Mouse (Mus musculus) T-helper 17 cell (primary cell): ENCODE measurements at regions not wholly inside any gene's neighbourhood (a gene's known extent, or its start where the extent isn't known, plus 50 kb on each side); places are given as distances from the start of the nearest gene placed in this dataset.

Experiments
- in situ Hi-C, 2 experiments: fragments of 300-600 bp; cut with MboI, MseI; formaldehyde crosslinking; loops; 1 replicate in 1 of 2; 2 replicates in 1 of 2; pipeline ENCODE4 v1.15.1; 2025; ENCODE audit warnings: high pct_unique_total_duplicates in 2 of 2

DNA sequence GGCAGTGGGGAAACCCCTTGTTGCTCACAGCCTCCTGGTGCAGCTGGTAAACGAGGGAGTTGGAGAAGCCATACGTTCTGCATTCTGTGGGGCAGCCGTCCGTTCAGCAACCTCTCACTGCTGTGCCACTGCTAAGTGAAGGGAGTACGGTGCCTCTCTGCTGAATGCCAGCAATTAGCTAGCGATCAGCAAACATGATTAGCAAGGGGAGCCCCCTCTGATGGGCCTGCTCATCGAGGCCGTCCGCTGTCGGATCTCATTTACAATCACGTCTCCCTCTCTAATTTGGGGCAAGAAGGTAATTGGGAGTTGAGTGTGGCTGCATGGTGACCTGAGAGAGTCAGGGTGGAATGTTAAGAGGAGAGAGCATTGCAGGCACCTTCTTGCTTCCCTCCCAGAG lies 266.7 kb upstream of the Kcnab2 start:
- in situ Hi-C loops: no loop called here

DNA sequence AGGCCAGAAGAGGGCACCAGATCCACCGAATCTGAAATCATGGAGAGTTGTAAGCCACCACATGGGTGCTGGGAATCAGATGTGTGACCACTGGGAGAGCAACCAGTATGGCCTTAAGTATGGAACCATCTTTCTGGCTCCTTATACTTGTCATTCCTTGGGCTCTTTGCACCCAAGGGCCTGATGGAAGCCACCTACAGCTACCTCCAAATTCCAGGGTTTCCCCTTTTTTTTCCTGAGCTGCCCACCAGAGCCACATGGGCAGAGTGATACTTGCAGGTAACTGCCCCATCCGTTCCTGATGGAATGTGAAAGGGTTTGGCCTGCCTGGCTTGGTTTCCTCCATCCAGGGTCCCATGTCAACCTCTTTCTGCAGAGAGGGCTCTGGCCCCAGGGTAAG lies 255.3 kb upstream of the Kcnab2 start:
- in situ Hi-C loops: no loop called here

DNA sequence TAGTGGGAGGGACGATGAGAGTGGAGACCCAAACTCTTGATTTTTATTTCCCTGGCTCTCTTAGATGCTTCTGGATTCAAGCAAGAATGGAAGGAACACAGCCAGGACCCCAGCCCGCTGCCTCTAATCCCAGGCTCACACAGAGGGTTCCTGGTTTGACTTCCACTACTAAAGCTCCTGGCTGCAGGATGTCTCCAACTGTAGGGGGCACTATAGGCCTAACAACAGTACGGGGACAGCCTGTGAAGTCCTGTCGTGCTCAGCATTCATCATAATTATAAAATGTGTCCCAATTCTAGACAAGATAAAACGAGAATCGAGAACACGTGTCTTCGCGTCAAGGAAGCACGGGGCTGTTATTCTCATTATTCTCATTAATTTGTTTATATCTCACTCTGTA lies 254.3 kb upstream of the Kcnab2 start:
- in situ Hi-C loops: no loop called here

DNA sequence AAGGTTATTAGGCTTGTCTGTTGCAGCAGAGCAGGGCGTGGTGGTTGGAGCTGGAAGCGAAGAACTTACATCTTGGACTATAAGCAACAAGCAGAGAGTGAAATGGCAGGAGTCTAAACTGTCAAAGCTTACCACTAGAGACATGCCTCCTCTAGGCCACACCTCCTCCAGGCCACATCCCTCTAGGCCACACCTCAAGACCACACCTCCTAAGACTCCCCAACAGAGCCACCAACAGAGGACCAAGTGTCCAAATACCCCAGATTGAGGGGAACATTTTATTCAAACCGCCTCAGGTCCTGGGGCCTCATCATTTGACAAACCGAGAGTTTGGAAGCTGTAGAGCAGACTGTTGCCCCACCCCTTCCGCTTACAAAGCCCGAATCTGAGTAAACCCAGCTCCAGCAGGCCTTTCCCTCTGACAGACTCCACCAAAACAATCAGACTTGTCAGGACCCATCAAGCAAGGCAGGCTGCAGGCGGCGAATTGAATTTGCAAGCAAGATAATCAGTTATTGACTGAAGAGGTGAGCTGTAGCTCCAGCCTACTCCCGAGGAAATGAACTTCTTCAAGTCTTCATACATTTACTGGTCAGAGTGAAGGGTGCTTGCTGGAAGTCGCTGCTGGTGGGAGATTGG lies 253.5 kb upstream of the Kcnab2 start:
- in situ Hi-C loops: no loop called here

DNA sequence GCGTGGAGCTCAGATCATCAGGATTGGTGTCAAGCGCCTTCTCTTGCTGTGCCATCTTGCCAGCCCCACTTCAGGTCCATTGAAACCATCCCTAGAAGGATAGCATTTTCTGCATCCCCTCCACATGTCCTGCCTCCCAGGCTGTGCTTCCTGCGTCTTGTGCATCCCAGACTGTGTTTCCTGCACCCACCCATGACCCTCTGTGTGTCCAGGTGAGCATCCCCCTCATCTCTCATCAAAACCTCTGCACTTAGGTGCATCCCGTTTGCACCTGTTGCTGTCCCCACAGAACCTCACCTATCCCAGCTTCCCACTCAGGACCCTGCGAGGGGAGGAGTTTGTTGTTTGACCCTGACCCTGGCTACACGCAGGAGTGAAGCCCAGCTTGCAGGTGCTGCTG lies 251.8 kb upstream of the Kcnab2 start:
- in situ Hi-C loops: no loop called here

DNA sequence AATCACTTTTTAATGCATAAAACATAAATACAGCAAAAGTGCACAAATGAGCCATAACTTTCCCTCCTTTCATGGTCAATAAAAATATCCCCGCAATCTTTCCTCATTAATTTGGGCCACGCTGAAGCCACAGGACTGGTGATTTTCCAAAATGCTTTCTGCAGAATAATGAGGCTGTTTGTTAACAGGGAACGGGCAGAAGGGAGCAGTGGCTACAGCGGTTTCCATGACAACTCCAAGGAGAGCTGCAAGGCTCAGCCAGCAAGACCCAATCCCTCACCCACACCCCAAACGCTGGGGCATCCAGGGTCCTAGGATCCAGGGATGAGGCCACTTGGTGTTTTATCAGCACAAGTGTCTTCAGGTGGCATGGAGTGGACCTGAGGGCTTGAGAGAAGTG lies 248.2 kb upstream of the Kcnab2 start:
- in situ Hi-C loops: no loop called here

DNA sequence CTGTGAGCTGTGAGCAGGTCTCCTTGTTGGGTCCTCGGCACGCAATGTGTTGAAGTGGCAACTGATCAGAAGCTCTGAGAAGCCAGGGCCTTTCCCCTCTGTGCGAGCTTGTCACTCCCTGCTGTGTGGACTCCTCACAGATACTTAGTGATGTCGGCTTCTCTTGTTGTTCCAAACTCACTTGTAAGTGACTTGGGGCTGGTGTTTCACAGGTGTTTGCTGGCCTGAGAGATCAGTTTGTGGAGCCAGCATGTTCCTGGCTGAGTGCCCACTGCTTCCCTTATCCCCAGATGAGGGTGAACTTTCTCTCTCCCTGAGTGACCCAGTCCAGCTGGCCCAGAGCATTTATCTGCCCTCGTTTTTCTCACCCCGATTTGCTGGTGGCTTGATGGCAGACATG lies 247.8 kb upstream of the Kcnab2 start:
- in situ Hi-C loops: no loop called here

DNA sequence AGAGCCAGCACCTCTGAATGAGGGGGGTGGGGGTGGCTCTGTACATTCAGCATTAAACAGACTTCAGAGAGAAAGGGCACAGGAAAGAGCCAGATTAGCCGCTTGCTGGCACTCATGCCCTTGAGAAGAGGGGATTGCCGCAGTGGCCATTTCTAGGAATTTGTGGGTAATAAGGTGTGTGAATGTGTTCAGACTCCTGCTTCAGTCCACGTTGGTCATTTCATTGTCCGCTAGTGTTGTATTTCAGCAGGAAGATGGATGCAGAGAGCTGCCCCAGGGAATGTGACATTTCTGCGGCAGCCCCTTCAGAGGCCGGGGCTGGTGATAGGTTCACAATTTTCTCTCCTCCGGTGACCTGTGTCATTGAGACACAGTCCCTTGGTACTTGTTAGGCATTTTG lies 247.1 kb upstream of the Kcnab2 start:
- in situ Hi-C loops: no loop called here

DNA sequence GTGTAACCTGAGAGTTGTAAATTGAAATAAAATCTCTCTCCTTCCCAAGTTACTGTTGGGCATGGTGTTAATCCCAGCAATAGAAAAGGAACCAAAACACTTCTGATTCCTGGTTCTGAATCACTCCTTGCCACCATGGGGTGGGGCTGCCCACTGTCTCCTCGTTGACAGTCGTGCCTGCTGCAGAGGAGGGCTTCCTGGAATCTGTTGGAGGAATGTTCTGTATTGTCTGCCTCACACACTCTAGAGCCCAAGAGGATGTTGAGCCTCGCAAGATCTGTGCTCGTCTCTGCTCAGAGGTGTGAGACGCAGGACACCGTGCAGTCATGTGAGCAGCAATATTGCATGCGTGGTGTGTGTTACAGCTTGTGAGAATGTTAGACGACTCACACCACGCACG lies 246.4 kb upstream of the Kcnab2 start:
- in situ Hi-C loops: no loop called here

DNA sequence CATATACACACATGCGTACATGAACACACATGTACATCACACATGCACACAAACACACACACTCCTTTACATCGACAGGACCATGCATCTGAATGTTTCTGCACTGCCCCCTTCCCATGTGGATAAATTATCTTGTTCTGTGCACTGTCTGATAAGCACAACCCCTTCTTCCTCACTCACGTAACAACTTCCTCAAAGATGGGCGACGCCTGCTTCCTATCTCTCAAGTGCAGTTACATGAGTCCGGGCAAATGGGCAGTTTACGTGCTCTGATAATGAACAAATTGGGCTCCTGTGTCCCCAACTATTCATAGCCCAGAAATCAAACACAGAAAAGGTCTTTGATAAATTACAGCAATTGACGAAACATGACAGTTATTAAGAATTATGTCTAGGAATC lies 242.9 kb upstream of the Kcnab2 start:
- in situ Hi-C loops: no loop called here

DNA sequence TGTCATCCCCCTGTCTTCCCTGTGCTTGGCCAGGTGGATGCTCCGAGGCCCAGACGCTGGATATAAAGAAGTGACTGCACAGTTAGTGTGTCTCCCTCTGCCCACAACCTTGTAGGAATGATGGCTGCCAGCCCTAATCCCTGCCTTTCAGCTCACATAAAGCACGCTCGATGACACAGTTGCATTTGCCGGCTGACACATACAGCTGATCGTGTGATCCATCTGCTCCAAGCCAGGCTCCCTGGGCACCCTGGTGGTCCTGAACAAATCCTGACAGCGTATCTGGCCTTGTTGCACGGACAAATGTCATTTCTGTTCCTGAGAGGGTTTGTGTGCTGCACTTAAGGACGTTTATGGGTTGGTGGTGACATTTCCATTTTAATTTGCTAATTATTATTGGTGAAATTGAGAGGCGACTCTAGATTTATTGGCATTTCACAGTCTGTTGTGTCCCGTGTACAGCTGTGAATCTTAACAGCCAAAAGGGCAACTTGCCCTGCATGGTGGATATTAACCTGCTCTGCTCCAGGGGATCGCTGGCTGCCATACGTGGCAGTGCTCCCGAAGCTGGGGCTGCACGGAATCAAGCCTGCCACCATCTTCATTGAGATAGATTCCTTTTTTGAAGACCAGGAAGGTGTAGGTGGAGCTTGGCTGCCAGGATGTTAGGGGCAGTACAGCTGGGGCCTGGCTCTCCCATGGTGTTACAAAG lies 241.9 kb upstream of the Kcnab2 start:
- in situ Hi-C loops: no loop called here

DNA sequence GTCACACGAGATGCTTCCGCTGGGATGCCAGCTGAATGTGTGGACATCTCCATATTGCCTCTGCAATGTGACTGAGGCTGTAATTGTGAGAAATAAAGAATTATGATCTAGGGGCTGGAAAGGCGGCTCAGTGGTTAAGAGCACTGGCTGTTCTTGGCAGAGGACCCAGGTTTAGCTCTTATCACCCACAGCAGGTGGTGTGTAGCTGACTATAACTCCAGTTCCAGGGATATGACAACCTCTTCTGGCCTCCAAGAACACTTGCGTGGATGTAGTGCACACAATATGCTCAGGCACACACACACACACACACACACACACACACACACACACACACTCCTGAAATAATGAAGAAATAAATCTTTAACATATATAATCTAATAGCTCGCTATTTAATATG lies 232.7 kb upstream of the Kcnab2 start:
- in situ Hi-C loops: no loop called here

DNA sequence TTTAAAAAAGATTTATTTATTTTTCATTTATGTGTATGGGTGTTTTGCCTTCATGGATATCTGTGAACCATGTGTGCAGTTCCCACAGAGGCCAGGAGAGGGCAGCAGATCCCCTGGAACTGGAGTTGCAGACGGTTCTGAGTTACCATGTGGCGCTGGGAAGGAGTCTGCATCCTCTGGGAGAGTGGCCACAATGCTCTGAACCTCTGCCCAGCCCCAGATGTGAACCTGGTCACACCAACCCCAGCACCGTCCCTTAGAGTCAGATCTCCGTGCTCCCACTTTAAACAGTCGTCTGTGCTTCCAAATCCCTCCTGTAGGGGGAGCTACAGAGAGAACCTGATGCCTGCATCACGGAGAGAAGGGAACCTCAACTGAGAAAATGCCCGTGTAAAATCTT lies 222.5 kb upstream of the Kcnab2 start:
- in situ Hi-C loops: no loop called here

DNA sequence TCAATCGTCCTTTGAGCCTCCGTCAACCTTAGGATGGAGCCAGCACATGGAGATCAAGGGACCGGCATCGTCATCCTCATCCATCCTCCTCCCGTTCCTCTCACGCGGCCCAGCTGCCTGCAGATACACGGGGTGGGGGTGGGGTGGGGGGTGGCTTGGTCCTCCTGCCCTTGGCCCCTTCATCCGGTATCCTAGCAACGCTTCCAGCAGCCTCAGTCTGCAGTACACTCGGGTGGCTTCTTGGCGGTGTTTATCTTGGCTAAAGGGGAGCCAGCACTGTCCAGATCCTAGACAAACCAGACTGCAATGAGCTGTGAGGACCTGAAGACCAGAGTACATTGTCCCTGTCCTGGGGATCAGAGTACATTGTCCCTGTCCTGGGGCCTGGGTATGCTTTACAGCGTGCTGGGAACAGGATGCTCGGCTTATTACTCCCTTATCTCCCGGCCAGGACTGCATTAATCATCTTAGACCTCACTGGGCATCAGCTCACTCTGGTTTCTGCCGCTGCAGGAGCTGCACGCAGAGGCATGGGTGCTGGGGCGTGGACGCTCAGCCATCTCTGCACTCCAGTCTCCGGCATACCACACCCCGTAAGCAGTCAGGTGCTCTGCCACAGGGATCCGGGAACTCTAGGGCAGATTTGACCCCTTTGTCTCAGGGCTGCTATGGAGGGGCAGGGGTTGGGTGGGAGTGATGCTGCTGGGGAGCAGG lies 219.7 kb upstream of the Kcnab2 start:
- in situ Hi-C loops: no loop called here

DNA sequence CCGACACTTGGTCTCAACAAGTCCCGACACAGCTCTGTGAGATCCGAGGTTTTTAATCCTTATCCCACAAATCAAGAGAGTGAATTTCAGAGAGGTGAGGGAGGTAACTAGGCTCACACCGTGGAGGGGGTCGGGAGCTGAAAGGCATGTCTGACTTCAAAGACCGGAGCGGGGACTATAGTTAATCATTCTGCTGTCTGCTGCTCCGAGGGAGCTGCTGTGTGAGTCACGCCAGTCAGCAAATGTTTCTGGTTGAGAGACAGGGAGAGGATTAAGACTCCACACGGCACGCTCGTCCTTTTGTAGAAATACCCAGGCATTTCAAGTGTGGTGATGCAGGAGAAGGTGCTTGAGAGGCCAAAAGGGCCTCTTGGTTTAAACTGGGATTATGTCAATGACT lies 214.1 kb upstream of the Kcnab2 start:
- in situ Hi-C loops: no loop called here

DNA sequence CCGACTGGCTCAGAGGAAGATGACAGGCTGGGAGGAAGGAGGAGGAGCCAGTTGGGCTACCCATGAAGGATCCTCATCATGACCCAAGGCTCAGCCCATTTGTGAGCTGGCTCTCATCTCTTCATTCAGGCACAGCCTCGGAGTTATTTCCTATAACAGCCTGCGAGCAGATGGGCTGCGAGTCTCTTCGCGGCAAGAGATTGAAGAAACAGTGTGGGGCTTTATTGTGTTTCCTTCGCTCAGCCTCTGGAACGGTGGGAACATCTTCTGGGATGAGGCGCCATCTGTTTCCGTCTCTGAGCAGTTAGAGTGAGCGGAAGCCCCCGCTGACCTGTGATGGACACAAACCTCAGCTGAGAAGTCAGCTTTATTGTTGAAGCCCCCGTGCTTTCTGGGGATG lies 213.6 kb upstream of the Kcnab2 start:
- in situ Hi-C loops: no loop called here

DNA sequence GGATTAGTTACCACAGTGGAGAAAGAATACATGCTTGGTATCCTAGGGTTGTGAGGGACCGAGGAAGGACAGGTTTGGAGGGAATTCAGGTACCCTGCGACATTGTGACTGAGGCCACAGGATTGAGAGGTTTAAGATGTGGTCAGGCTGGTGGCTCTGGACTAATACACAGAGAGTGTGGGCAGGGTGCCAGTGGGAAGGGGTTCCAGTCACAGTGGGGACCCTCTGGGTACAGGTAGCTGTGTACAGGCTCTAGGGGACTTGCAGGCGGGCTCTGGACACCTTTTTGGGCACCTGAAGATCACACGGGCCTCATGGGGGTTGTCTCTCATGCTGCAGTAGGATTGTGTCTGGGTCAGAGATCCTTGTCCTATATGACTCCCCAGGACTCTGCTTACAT lies 213.1 kb upstream of the Kcnab2 start:
- in situ Hi-C loops: no loop called here

DNA sequence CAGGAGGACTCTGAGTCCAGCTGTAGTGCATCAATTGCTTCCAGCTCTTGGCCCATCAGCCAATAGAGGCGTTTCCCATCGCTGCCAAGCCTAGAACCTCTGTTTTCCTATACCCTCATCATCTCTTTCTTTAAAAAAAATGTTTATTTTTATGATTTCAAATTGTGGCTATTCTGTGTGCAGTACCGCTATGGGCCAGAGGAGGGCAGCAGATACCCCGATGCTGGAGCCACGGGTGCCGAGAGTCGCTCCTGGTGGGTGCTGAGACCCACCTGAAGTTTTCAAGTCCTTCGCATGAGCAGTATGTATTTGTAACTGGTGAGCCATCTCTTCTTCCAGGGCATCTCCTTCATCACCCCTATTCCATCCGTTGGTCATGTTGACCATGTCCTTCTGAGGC lies 212.2 kb upstream of the Kcnab2 start:
- in situ Hi-C loops: no loop called here

DNA sequence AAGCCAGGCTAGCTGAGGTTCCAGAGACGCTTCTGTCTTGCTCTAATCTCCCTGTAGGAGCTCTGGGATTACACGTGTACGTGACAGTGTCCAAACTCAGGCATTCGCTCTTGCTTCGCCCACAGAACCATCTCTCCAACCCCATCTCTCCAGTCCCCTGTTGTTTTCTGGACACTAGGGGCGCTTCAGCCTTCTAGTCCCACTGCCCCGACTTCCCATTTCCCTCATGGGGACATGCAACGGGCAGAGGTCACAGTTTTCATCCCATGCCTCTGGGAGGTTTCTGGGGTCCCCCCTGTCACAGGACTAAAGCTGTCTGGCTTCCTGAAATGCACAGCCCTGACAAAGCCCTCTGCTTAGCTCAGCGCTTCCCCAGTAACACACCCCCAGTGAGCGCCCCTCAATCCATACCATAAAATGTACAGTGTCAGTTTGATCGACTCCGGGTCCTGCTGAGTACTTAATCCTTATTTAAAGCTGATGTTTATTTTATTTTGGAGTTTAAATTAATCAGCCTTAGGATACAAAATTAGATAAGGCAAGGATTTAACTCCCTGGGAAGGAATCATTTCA lies 208.9 kb upstream of the Kcnab2 start:
- in situ Hi-C loops: no loop called here

DNA sequence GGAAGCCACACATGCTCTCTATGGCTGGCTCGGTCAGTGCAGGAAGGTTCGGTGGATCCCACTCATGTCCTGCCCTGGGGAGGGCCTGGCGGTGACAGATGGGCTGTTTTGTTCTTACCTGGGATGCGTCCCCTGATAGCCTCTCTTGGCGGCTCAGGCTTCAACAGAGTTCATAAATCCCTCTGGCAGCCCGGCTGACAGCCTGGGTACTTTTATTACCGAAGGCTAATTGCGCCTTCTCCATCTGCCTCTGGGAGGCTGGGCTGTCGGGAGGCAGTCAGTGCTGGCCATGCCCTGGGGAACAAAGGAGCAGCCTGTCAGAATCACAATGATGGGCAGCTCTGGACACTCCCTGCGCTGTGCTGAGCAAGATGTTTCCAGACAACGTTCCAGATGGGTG lies 196.5 kb upstream of the Kcnab2 start:
- in situ Hi-C loops: no loop called here

DNA sequence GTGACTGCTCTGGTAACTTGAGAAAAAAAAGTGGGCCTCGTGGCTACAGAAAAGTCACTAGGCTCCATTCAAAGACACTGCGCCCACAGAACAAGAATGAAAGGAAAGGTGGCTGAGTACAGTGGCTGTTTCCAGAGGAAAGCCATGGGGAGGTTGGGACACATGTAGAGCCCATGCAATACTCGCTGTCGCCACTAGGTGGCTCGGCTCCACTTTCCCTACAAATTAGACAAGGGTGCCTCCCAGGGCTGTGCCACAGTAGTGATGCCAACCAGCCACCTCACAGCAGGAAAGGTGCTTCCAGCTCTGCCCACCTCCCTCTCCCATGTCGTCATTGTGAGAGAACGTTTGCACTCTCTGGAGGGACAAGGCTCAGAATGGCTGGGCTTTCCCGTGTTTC lies 185.8 kb upstream of the Kcnab2 start:
- in situ Hi-C loops: no loop called here

DNA sequence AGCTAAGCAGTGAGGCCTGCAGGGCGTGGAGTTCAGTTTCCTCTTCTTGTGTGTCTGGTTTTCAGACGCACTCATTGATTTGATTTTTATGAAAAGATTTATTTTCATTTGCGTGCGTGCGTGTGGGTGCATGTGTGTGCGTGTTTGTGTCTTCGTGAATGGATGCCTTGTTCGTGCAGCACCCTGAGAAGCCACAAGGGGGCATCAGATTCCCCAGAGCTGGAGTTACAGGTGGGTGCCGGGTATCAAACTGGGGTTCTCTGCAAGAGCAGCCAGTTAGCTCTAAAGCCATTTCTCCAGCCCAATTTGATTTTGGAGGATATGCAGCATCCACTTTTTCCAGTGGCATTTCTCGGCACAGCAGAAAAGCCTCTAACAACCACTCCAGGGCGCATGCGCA lies 185.4 kb upstream of the Kcnab2 start:
- in situ Hi-C loops: no loop called here

DNA sequence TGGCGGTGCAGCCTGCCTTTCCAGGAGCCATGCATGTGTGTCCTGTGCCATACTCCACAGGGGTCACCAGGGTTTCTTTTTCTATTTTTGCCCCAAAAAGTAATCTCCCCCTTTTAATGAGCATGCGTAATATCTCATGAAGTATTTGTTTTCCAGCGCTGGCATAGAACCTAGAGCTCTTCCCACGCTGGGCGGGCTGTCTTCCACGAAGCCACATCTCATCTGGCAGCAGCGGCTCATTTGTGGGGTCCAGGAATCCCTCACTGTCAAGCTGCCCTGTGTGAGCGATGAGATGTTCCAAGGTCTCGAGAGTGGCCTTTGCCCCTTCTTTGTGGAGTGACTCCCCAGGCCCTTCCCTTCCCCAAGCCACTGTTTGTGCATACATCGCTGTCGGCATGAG lies 184.8 kb upstream of the Kcnab2 start:
- in situ Hi-C loops: no loop called here
